Mouse (Mus musculus): Measurements from ENCODE around the gene Psme2b.
"Not testable (repeated sequence)": the region's sequence is repeated elsewhere in the genome, so short reads cannot be mapped to it uniquely, and the experiment has no call there.

DNA sequence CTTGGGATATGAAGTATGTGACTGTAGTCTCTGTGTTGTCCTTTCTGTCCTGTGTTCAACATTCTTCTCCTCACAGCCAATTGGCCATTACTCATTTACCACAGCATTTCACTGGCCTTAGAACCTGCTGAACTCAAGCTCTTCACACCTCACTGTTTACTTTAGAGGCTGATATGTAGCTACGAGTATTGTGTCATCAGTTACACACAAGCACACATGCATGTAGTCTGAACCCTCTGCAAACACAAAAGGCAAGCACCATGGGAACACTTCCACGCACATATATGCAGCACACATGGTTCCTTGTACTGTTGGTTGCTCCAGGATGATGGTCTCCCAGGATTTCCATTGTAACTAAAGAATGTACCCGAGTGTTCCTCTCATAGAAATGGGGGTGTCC, 10.7 kb downstream of the Psme2b start:
- not testable (repeated sequence) for TF ChIP-seq CTCF (IDR thresholded peaks at IDR 0.05; ENCODE audit: borderline replicate concordance, control insufficient read depth, extremely low read depth, insufficient read depth, low read length, poor library complexity); POLR2A (IDR thresholded peaks at IDR 0.05; ENCODE audit: control insufficient read depth, extremely low read depth, insufficient read depth, low read length, poor library complexity)

Measured in thymus, adult 2 months (tissue).